Mouse (Mus musculus) heart, adult 2 months (tissue): ENCODE data around the gene Chd8.

Source experiments
- EP300 ChIP-seq: fragments of 200-500 bp; IDR thresholded peaks from 2 replicates; pipeline ENCODE4 v1.6.1; 2011; ENCODE audit warnings: low read depth, low read length, control low read depth; ENCODE audit not compliant: insufficient read depth
- POLR2A ChIP-seq: fragments of 200-500 bp; IDR thresholded peaks from 2 replicates; pipeline ENCODE4 v1.6.1; 2011; ENCODE audit warnings: mild to moderate bottlenecking, low read depth, low read length, control low read depth; ENCODE audit not compliant: insufficient read depth

DNA sequence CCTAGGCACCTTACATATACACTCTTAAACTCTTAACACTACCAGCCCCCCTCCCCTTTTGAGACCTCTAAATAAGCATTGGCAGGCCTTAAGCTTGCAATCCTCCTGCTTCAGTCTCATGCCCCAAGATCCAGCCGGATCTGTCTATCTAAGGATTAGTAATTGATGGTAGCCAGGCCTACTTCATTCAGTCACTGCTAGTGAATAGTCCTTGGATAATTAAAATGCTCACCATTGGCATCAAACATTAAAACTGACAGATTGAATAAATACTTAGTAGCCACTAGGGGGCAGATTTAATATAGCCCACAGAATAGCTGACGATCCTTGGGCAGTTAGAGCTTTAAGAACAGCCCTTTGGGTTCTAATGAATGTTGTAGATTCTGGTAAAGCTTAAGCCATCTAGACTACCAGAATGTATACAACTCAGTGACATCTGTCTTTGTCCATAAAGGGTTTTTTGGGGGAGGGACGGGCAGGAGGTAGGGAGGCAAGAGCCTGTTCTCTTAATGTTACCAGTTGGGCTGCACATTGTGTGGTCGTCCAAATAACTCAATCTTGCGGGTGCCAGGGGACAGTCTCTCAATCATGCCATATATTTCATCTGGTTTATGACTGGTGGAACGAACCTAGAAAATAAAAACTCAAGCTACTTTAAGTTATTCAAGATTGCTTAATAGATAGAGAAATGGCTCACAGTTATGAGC lies 38.1 kb upstream of the Chd8 start:
- TF ChIP-seq POLR2A (no peak), EP300 (no peak)
